Mouse (Mus musculus) common myeloid progenitor, adult 5-6 weeks (primary cell): ENCODE results near the gene Scn3a. TPM values are rescaled to one million over a fixed set of nuclear protein-coding genes. Genes with fewer than 3 reads are reported as not detected.

ENCODE experiments used
- ATAC-seq: replicated peaks from 2 replicates; pipeline ENCODE4 v1.8.0; 2016; ENCODE audit warnings: low read depth, mild to moderate bottlenecking, moderate TSS enrichment, inconsistent platforms; ENCODE audit not compliant: poor library complexity, severe bottlenecking
- total RNA-seq: library from RNA; stranded (forward); fragments of 200-1000, 187-1606 nt; gene quantifications from 2 replicates; pipeline ENCODE4 v1.2.3, GENCODE M21; 2017

Gene Scn3a
- total RNA-seq, 1 experiment from 2014 or later = not detected

DNA sequence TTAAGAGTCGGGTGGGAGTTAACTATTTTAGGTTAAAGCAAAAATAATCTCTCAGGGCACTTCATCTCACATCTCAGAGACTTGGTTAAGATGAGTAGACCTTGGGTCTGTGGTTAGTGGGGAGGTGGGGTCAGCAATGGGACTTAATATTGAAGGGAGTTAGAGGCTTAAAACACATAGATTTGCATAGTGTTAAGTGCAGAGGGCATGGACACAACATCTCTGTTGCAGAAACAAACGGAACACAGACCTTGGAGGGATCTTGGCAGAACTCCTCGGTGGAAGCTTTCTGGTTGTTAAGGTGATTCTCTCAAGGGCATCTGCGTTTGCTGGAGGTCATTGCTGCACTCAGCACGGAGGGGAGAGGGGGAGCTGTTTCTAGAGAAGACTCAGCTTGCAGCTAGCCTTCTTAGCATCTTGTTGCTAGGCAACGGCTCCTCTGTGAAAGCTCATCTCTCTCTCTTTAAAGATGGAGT is 152.6 kb downstream of the Scn3a start:
- peak; percentile 17; the same call in 1 of the 2 replicates for ATAC-seq

- peak; percentile 81 for ATAC-seq
These were observed 153.2 kb downstream of the Scn3a start for GRCm38 (mm10) chr2:65414237-65414636.

- ATAC-seq = peak; percentile 88
These were observed 153.7 kb downstream of the Scn3a start for GRCm38 (mm10) chr2:65413746-65414145.

Other genes with a start within 250 kb of the Scn3a start
- 0.05 TPM in 1 of 2 replicates, not detected in the other for gene Slc38a11, start 203.6 kb downstream of the Scn3a start, total RNA-seq
- gene Scn2a, start 53.1 kb upstream of the Scn3a start, total RNA-seq = 0.41 TPM in 1 of 2 replicates, not detected in the other